Mouse (Mus musculus) megakaryocyte, adult 5-6 weeks (primary cell): ENCODE results near the gene Sdk2. TPM values are rescaled to one million over a fixed set of nuclear protein-coding genes. Genes with fewer than 3 reads are reported as not detected.

Source experiments
- ATAC-seq: 2 replicates; pipeline ENCODE4 v1.8.0; 2016; ENCODE audit warnings: mild to moderate bottlenecking, inconsistent platforms; ENCODE audit not compliant: poor library complexity, severe bottlenecking
- total RNA-seq, 2 experiments: library from RNA; stranded (forward) in 1 of 2; stranded (reverse) in 1 of 2; fragments of 153-499, 151-499 nt in 1 of 2; fragments of 221-1000, 200-1000 nt in 1 of 2; gene quantifications; 2 replicates each; pipeline versions ENCODE4 v1.2.3 to v1.2.4; 2015 to 2017

The Sdk2 gene
- total RNA-seq, 2 experiments from 2014 or later: 0.04 to 0.11 TPM

- ATAC-seq: no peak
These were observed 74.0 kb downstream of the Sdk2 start for GRCm38 (mm10) chr11:113992894-113993293.

GRCm38 (mm10) chr11:113991886-113992285 lies 75.0 kb downstream of the Sdk2 start:
- ATAC-seq: no peak

- ATAC-seq: no peak
These were observed 76.4 kb downstream of the Sdk2 start for GRCm38 (mm10) chr11:113990466-113990865.

GRCm38 (mm10) chr11:113990065-113990464 lies 76.8 kb downstream of the Sdk2 start:
- no peak for ATAC-seq

GRCm38 (mm10) chr11:113985826-113986416 lies 80.9 kb downstream of the Sdk2 start:
- no peak for ATAC-seq

GRCm38 (mm10) chr11:113981732-113982503 lies 84.9 kb downstream of the Sdk2 start:
- ATAC-seq: no peak

GRCm38 (mm10) chr11:113981088-113981487 lies 85.8 kb downstream of the Sdk2 start:
- no peak for ATAC-seq

- no peak for ATAC-seq
These were observed 88.5 kb downstream of the Sdk2 start for GRCm38 (mm10) chr11:113978318-113978717.

GRCm38 (mm10) chr11:113975667-113975970 lies 91.2 kb downstream of the Sdk2 start:
- ATAC-seq: no peak

- no peak for ATAC-seq
These were observed 91.8 kb downstream of the Sdk2 start for GRCm38 (mm10) chr11:113974876-113975666.

GRCm38 (mm10) chr11:113972517-113972872 lies 94.4 kb downstream of the Sdk2 start:
- no peak for ATAC-seq

GRCm38 (mm10) chr11:113971609-113972516 lies 95.0 kb downstream of the Sdk2 start:
- ATAC-seq: no peak

GRCm38 (mm10) chr11:113970026-113970425 lies 96.8 kb downstream of the Sdk2 start:
- no peak for ATAC-seq

GRCm38 (mm10) chr11:113965214-113965613 lies 101.6 kb downstream of the Sdk2 start:
- no peak for ATAC-seq

- ATAC-seq: no peak
These were observed 104.1 kb downstream of the Sdk2 start for GRCm38 (mm10) chr11:113962751-113963150.

- no peak for ATAC-seq
These were observed 115.2 kb downstream of the Sdk2 start for GRCm38 (mm10) chr11:113951616-113951988.

- no peak for ATAC-seq
These were observed 115.8 kb downstream of the Sdk2 start for GRCm38 (mm10) chr11:113950904-113951615.

GRCm38 (mm10) chr11:113948676-113949075 lies 118.2 kb downstream of the Sdk2 start:
- ATAC-seq: no peak

- no peak for ATAC-seq
These were observed 124.6 kb downstream of the Sdk2 start for GRCm38 (mm10) chr11:113942101-113942735.

GRCm38 (mm10) chr11:113933678-113934077 lies 133.2 kb downstream of the Sdk2 start:
- no peak for ATAC-seq
